Mouse (Mus musculus): ENCODE results near the gene Pdik1l.

DNA sequence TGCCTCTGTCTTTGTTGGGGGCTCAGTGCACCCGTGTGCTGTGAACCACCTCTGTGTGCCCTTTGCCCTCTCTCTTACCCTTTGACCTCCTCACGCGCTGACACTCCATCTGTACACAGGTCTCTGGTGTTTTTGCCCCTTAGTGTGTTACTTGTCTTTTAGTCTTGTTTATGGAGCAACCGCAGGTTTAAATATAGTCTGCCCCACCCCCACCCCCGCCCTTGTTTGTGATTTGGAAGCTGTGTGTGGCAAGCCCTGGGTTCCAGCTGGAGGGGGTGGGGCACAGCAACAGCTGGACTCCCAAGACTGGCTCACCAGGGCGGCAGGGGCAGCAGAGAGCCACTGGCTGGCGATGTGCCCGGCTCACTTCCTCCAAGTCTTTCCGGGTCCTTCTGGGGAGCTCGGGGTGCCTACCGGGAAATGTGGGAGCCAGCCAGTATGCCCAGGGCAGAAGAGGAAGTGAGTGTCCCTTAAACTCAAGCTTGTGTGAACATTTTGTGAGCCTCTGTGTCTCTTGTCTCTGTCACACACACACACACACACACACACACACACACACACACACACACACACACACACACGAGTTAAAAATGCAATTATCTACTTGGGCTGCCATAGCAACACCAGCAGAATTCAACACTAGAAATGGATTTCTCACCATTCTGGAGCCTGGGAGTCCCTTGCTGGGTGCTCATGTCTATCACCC, 19.8 kb upstream of the Pdik1l start:
- TF ChIP-seq SIN3A (IDR thresholded peaks at IDR 0.05; ENCODE audit: low read length), result peak; percentile 76
- peak in 1 of 2 experiments; percentile 59; a peak in 2 of 4 replicates for TF ChIP-seq CTCF (conservative IDR thresholded peaks at IDR 0.05 in 1 of 2, IDR thresholded peaks at IDR 0.05 in 1 of 2; ENCODE audit: low read depth in 2 of 2, low read length in 2 of 2)
- TF ChIP-seq ZMIZ1 (IDR thresholded peaks at IDR 0.05; ENCODE audit: low read depth, low read length), result no peak
- no peak; the same call in 1 of the 2 replicates for TF ChIP-seq POLR2A (IDR thresholded peaks at IDR 0.05; ENCODE audit: low read depth, low read length)
- TF ChIP-seq ETS1 (conservative IDR thresholded peaks at IDR 0.05; ENCODE audit: low read depth, low read length), result peak; percentile 34; the same call in 1 of the 2 replicates
- TF ChIP-seq EP300 (IDR thresholded peaks at IDR 0.05; ENCODE audit: low read length), result no peak
- no peak for TF ChIP-seq ZC3H11A (IDR thresholded peaks at IDR 0.05; ENCODE audit: low read depth, low read length)
- peak; percentile 53 for TF ChIP-seq HCFC1 (IDR thresholded peaks at IDR 0.05; ENCODE audit: low read depth, low read length)

Data from CH12.LX (cell line).